Mouse (Mus musculus) limb, embryonic 15.5 days (tissue): Measurements from ENCODE around the gene Nbr1. TPM values are rescaled to one million over a fixed set of nuclear protein-coding genes. Genes with fewer than 3 reads are reported as not detected.

Experiments used
- ATAC-seq: fragments of 200-750 bp; cut with Nextera tagmentation; 2 replicates; pipeline ENCODE4 v1.8.0; 2017; ENCODE audit warnings: low read depth, moderate TSS enrichment; ENCODE audit not compliant: insufficient number of reproducible peaks, low FRiP score, low TSS enrichment
- H3K27ac ChIP-seq: fragments of 300-500 bp; sonication (generic); 2 replicates; pipeline ENCODE4 v1.5.1; 2015; ENCODE audit warnings: moderate library complexity, mild to moderate bottlenecking, inconsistent platforms
- H3K27me3 ChIP-seq: fragments of 300-500 bp; sonication (generic); 2 replicates; pipeline ENCODE4 v1.6.1; 2015; ENCODE audit warnings: inconsistent platforms
- H3K36me3 ChIP-seq: fragments of 300-500 bp; sonication (generic); 2 replicates; pipeline ENCODE4 v1.6.1; 2015; ENCODE audit warnings: inconsistent platforms
- H3K4me1 ChIP-seq: fragments of 300-500 bp; sonication (generic); 2 replicates; pipeline ENCODE4 v1.6.1; 2015; ENCODE audit warnings: inconsistent platforms
- H3K4me2 ChIP-seq: fragments of 300-500 bp; sonication (generic); 2 replicates; pipeline ENCODE4 v1.6.1; 2015; ENCODE audit warnings: mild to moderate bottlenecking, inconsistent platforms
- H3K4me3 ChIP-seq: fragments of 300-500 bp; sonication (generic); 2 replicates; pipeline ENCODE4 v1.5.1; 2015; ENCODE audit warnings: mild to moderate bottlenecking, inconsistent platforms
- H3K9ac ChIP-seq: fragments of 300-500 bp; sonication (generic); 2 replicates; pipeline ENCODE4 v1.6.1; 2015; ENCODE audit warnings: inconsistent platforms
- H3K9me3 ChIP-seq: fragments of 300-500 bp; sonication (generic); 2 replicates; pipeline ENCODE4 v1.6.1; 2016; ENCODE audit warnings: inconsistent platforms
- WGBS: fragments of 180-500 bp; shearing (Covaris S2); methylation state at CpG from one replicate; pipeline ENCODE4 v1.1.7; 2015; 5-methylcytosine and 5-hydroxymethylcytosine counted together
- polyA plus RNA-seq: library from polyadenylated mRNA; unstranded; fragments of >200 nt; fragmentation: Nextera tagmentation; extraction: Ambion mirVana; gene quantifications from 2 replicates; pipeline ENCODE4 v1.2.1, GENCODE M21; 2015

Nbr1 gene
- 72.6 and 74.1 TPM in 2 replicates for polyA plus RNA-seq

DNA sequence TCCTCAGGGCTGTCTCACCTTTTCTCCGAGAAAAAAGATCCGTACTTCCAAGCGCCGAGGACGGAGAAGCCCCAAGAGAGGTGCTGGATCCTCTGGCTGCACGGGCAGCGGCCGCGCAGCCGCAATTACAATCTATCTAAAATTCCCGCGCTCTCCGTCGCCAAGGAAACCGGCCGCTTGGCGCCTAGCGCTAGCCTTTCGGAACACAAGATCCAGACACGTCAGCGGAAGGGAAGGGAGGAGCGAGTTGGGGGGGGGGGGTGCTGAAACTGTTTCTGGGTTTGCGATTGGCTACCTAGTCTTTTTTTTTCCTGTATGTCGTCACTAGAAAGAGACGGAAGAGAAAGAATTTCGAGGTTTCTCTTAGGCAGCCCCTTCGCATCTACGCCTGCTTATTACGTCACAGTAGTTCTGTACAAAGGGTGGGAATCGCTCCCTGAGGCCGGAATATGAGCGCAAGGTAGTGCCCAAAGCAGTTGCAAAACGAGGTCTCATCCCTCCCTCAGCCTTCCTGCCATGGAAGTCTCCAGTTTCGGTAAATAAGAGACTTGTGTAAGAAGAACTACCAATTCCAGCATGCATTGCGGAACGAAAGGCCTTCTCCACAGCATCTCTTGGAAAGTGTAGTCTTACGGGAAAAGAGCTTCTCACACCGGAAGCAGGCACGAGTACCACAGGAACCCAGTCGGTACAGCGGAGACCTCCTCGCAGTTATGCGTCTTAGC is at the start of gene Nbr1, which contains the start of gene Brca1:
TSS of gene Nbr1 (plus strand) at position 399 of the 725 bp plus-strand sequence.
TSS of gene Brca1 (minus strand) at position 205 of the 725 bp plus-strand sequence.
- Histone ChIP-seq H3K9me3 (no peaks in the 10 kb centered on the region), H3K4me3 (peak within 1 kb of the TSS; percentile 77), H3K27me3 (no peaks in the 10 kb centered on the region), H3K9ac (peak within 1 kb of the TSS; percentile 71), H3K4me2 (peak within 1 kb of the TSS; percentile 68), H3K36me3 (peaks cover 19% of the 10 kb centered on the region), H3K4me1 (peaks cover 23% of the 10 kb centered on the region), H3K27ac (peak within 1 kb of the TSS; percentile 96)
- ATAC-seq = peak; percentile 83
- WGBS = under 1% methylated on average over 43 of the region's 43 CpGs

DNA sequence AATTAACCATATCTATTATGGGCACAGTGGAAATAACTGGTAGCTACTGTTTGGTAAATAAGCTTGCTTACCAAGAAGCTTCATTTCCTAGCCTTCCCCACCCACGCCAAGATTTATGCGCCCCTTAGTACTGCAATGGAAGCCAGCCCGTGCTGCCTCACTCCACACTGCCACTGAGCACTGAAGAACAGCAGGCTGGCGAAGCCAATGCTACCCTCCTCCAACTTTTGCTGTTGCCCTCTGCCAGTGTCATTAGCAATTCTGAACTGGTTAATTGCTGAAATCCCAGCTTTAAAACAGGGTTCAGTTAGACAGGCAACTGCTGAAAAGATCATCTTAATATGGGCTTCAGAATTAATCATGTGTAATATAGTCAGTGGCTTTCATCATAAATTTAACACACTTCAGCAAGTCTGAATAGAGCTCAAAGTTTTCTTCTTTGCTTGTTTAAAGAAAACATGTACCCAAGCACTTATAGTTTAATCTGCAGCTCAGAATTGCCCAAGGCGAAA is 45.6 kb upstream of the Nbr1 start:
- Histone ChIP-seq H3K9me3 (no peaks in the 10 kb centered on the region), H3K4me1 (no peaks in the 10 kb centered on the region), H3K4me3 (no peak overlapping the region), H3K4me2 (no peak overlapping the region), H3K27me3 (no peaks in the 10 kb centered on the region), H3K36me3 (peaks cover 38% of the 10 kb centered on the region), H3K9ac (no peak overlapping the region), H3K27ac (no peak overlapping the region)
- 87% methylated on average over 5 of the region's 5 CpGs for WGBS
- no peak for ATAC-seq

DNA sequence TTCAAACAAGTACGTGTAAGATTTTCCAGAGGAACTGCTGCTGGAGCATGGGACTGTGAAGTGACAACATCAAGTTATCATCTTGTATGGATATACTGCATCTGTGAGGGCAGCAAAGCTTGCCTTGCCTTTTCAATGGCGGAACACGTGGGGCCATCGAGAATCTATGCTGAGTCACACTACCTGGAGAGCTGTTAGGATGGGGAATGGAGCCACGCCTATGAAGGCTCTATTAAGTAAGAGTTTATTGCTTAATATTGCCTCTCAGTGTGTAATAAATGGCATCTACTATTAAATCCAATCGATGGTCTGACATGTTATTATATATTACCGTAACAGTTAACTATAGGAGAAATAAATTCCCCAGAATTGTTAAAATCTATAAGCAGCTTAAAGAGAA is 44.9 kb upstream of the Nbr1 start:
- Histone ChIP-seq H3K9ac (no peak overlapping the region), H3K9me3 (no peaks in the 10 kb centered on the region), H3K27me3 (no peaks in the 10 kb centered on the region), H3K4me3 (no peak overlapping the region), H3K4me1 (no peaks in the 10 kb centered on the region), H3K27ac (no peak overlapping the region), H3K4me2 (no peak overlapping the region), H3K36me3 (peaks cover 35% of the 10 kb centered on the region)
- ATAC-seq = no peak
- WGBS = 90% methylated on average over 7 of the region's 7 CpGs

DNA sequence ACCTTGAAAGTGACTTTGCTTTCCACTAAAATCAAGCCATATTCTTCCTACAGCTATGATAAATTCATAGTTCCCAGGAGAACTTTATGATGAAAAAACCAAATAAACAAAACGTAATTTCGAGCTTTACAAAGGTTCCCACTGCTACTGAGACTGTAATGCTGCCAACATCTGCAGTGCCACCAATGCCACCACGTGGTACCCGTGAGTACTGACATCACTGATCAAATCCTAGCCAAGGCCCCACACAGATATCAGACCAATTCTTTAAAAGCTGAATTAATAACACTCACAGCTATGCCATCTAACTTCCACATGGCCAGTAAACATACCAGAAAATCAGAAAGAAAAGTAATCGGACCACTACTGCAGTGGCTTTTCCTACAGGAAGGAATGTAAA is 33.0 kb upstream of the Nbr1 start:
- no peak for ATAC-seq
- no peaks in the 10 kb centered on the region for H3K4me1 ChIP-seq
- no peaks in the 10 kb centered on the region for H3K27me3 ChIP-seq
- H3K9ac ChIP-seq = no peak overlapping the region
- H3K4me3 ChIP-seq = no peak overlapping the region
- H3K4me2 ChIP-seq = no peak overlapping the region
- peaks cover 33% of the 10 kb centered on the region for H3K36me3 ChIP-seq
- H3K27ac ChIP-seq = no peak overlapping the region
- 80% methylated on average over 5 of the region's 5 CpGs for WGBS
- no peaks in the 10 kb centered on the region for H3K9me3 ChIP-seq

DNA sequence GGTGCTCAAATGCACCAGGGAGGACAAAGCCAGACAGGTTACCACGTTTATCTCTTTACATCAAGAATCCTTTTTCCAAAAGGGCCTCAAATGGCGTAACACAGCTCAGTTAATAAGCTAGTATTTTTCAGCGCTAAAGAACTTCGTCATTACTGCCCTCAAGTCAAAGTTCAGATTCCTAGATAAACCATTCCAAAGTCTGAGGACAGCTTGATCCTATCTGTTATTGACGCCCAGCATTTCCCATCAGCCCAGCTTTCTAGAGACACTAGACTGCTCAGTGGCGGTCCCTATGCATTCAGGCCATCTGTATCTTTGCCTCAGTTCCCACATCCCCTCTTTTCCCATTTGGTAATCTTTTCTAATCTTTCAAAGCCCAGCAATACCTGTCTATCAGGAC is 32.6 kb upstream of the Nbr1 start:
- Histone ChIP-seq H3K9ac (no peak overlapping the region), H3K4me2 (no peak overlapping the region), H3K4me3 (no peak overlapping the region), H3K9me3 (no peaks in the 10 kb centered on the region), H3K36me3 (peaks cover 35% of the 10 kb centered on the region), H3K27me3 (no peaks in the 10 kb centered on the region), H3K27ac (no peak overlapping the region), H3K4me1 (no peaks in the 10 kb centered on the region)
- ATAC-seq = no peak
- 86% methylated on average over 6 of the region's 6 CpGs for WGBS

DNA sequence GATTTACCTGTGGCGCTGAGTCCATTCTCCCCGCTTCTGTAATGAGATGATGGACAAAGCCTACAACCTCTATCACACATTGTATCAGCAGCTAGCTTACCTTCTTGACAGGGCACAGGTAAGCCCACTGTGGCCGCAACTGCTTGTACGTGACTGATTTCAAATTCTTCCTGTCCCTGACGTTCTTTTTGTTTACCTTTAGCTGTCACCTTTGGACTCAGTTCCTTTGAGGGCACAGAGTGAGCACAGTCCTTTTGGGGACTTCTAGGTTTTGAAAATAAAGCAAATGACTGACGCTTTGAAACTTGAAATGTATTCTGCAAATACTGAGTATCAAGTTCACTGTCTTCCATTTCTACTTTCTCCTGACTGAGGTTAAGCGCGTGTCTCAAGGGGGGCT is 27.5 kb upstream of the Nbr1 start:
- WGBS = 93% methylated on average over 8 of the region's 8 CpGs
- Histone ChIP-seq H3K4me1 (no peaks in the 10 kb centered on the region), H3K27me3 (no peaks in the 10 kb centered on the region), H3K36me3 (peaks cover 35% of the 10 kb centered on the region), H3K4me2 (no peak overlapping the region), H3K9me3 (no peaks in the 10 kb centered on the region), H3K9ac (no peak overlapping the region), H3K4me3 (no peak overlapping the region), H3K27ac (no peak overlapping the region)
- ATAC-seq = no peak

DNA sequence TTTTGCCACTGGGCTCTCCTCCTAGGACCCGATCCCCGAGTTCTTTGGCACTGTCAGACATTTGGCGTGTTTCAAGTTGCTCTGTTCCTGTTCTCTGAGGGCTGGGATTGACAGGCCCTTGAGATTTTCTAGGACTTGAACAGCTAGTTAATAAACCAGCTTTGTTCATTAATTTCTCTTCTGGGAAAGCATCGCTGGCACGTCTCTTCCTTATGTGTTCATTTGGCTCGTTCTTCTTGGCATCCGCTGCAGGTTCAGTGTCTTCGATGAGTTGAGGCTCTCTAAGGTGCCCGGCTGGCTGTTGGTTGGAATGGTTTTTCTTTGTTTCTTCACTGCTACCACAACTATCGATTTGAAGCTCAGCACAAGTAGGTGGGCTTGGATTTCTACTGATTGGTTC is 26.9 kb upstream of the Nbr1 start:
- Histone ChIP-seq H3K4me1 (no peaks in the 10 kb centered on the region), H3K27ac (no peak overlapping the region), H3K9me3 (no peaks in the 10 kb centered on the region), H3K4me2 (no peak overlapping the region), H3K4me3 (no peak overlapping the region), H3K36me3 (peaks cover 35% of the 10 kb centered on the region), H3K27me3 (no peaks in the 10 kb centered on the region), H3K9ac (no peak overlapping the region)
- ATAC-seq = no peak
- 92% methylated on average over 10 of the region's 10 CpGs for WGBS

DNA sequence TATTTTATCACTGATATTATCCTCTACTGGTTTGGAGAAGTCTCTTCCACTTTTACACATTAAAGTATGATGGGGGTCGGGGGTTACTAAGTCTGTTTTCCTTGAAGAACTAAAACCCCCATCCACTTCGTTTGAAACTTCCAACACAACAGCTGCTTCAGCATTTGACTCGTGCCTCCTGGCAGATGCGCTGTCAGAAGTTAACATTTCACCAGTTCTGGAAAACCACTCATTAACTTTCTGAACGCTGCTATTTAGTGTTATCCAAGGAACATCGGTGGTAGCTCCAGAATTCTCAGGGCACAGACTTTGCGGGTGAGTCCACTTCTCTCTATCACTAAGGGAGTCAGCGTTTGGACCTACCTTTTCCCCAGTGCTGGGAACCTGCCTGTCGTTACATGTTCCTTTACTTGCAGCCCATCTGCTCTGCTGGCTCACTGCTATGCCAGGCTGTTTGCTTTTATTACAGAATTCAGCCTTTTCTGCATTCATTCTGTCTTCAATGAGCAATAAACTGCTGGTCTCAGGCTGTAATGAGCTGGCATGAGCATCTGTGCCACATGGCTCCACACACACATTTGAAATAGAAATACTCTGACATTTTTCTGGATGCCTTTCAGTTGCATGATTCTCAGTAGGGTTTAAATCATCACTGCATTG is 25.9 kb upstream of the Nbr1 start:
- 85% methylated on average over 9 of the region's 9 CpGs for WGBS
- H3K4me2 ChIP-seq = no peak overlapping the region
- peaks cover 38% of the 10 kb centered on the region for H3K36me3 ChIP-seq

DNA sequence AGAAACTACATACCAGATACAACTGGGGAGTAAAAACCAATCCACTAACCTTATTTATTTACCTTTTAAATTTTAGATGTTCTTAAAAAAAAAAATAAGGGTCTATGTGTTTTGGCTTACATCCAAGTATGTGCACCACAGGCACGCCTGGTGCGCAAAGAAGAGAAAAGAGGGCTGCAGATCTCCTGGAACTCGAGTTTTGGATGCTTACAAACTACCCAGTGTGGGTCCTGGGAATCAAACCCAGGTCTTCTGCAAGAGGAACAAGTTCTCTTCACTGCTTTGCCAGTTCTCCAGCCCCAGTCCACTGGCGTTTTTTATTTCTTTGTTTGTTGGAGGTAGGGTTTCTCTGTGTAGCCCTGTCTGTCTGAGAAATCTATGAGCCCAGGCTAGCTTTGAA is 25.3 kb upstream of the Nbr1 start:
- no peak overlapping the region for H3K4me2 ChIP-seq
- no peak overlapping the region for H3K9ac ChIP-seq
- no peaks in the 10 kb centered on the region for H3K27me3 ChIP-seq
- H3K4me1 ChIP-seq = no peaks in the 10 kb centered on the region
- no peaks in the 10 kb centered on the region for H3K9me3 ChIP-seq
- no peak for ATAC-seq
- H3K27ac ChIP-seq = no peak overlapping the region
- no peak overlapping the region for H3K4me3 ChIP-seq
- H3K36me3 ChIP-seq = peaks cover 41% of the 10 kb centered on the region
- WGBS = 75% methylated on average over 4 of the region's 4 CpGs

More for the DNA sequence above, 25.9 kb upstream of the Nbr1 start:
- Histone ChIP-seq H3K4me1 (no peaks in the 10 kb centered on the region), H3K27me3 (no peaks in the 10 kb centered on the region), H3K27ac (no peak overlapping the region), H3K4me3 (no peak overlapping the region), H3K9me3 (no peaks in the 10 kb centered on the region), H3K9ac (no peak overlapping the region)
- no peak for ATAC-seq

DNA sequence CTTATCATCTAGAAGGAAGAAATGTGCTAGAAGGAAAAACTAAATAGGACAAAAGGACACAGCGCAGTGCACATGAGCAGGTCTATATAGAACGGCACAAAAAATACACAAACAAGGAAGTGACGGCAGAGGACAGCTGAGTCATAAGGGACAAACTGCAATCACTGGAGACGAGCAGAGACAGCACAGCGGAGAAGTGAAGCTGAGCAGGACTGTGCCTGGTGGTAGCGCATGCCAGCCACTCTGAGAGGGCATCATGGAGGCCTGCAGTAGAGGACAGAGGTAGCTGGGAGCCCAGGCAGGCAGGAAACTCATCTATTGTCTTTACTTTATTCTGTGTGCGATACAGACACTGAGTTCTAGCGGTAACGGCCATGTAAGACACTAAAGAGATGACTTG is 8.4 kb upstream of the Nbr1 start:
- no peak overlapping the region for H3K9ac ChIP-seq
- no peak for ATAC-seq
- no peaks in the 10 kb centered on the region for H3K4me1 ChIP-seq
- H3K27ac ChIP-seq = no peak overlapping the region
- H3K36me3 ChIP-seq = peaks cover 22% of the 10 kb centered on the region; the same call in 1 of the 2 replicates
- H3K9me3 ChIP-seq = no peaks in the 10 kb centered on the region
- H3K27me3 ChIP-seq = no peaks in the 10 kb centered on the region
- H3K4me2 ChIP-seq = no peak overlapping the region
- no peak overlapping the region for H3K4me3 ChIP-seq
- WGBS = 91% methylated on average over 9 of the region's 9 CpGs

DNA sequence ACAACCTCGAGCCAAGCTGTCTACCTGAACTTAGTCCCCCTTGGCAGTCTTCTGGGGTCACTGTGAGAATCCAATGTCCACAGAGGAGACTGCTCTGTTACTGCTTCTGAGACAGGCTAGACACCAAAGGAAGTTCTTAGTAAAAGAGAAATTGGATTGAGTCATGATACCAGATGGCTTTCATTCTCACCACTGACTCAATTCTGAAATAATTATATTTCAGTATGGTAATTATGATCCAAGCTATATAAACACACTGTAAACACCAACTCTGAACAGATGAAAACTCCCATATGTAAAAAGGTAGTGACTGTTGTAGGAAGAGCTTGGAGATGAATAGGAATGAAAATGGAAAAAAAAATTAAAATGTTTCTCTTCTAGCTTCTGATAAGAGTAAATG is 7.8 kb upstream of the Nbr1 start:
- Histone ChIP-seq H3K9me3 (no peaks in the 10 kb centered on the region), H3K4me1 (no peaks in the 10 kb centered on the region), H3K4me2 (no peak overlapping the region), H3K27me3 (no peaks in the 10 kb centered on the region), H3K27ac (no peak overlapping the region), H3K9ac (no peak overlapping the region), H3K4me3 (no peak overlapping the region), H3K36me3 (peaks cover 22% of the 10 kb centered on the region; the same call in 1 of the 2 replicates)
- no peak for ATAC-seq
- WGBS = 86% methylated on average over 1 of the region's 1 CpGs

DNA sequence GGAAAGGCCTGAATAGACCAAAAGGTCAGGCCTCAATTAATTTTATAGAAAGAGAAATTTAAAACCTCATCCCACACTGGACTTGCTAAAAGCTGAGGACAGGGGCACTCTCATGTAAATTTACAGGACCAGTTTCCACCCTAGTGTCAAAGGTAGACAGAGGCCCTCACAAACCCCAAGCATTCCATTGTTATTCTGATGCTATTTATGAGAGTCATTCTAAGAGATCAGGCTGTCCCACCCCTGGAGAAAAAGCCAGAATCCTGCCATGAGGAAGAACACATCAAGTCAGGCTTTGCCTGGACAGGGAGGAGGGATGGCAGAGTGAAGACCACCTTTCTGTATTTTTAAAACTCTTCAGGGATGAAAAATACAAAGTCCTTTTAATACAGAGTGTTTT is 3.4 kb upstream of the Nbr1 start:
- Histone ChIP-seq H3K9me3 (no peaks in the 10 kb centered on the region), H3K27me3 (no peaks in the 10 kb centered on the region), H3K36me3 (peaks cover 11% of the 10 kb centered on the region; the same call in 1 of the 2 replicates), H3K27ac (no peak overlapping the region), H3K4me1 (peaks cover 11% of the 10 kb centered on the region), H3K9ac (no peak overlapping the region), H3K4me3 (no peak overlapping the region), H3K4me2 (no peak overlapping the region)
- no peak for ATAC-seq
